Mouse (Mus musculus) embryonic facial prominence, embryonic 12.5 days (tissue): ENCODE results near the gene Scg3. TPM values are rescaled to one million over a fixed set of nuclear protein-coding genes. Genes with fewer than 3 reads are reported as not detected.
"Not testable (repeated sequence)": the region's sequence is repeated elsewhere in the genome, so short reads cannot be mapped to it uniquely, and the experiment has no call there.

Experiments used
- ATAC-seq: fragments of 200-750 bp; cut with Nextera tagmentation; 2 replicates; pipeline ENCODE4 v1.8.0; 2017; ENCODE audit not compliant: insufficient number of reproducible peaks, insufficient read depth, low FRiP score, low TSS enrichment
- H3K27ac ChIP-seq: fragments of 300-500 bp; sonication (generic); 2 replicates; pipeline ENCODE4 v1.5.1; 2016; ENCODE audit warnings: mild to moderate bottlenecking
- H3K27me3 ChIP-seq: fragments of 300-500 bp; sonication (generic); 2 replicates; pipeline ENCODE4 v1.6.1; 2016; ENCODE audit warnings: mild to moderate bottlenecking, moderate library complexity
- H3K36me3 ChIP-seq: fragments of 300-500 bp; sonication (generic); 2 replicates; pipeline ENCODE4 v1.6.1; 2016; ENCODE audit warnings: mild to moderate bottlenecking
- H3K4me1 ChIP-seq: fragments of 300-500 bp; sonication (generic); 2 replicates; pipeline ENCODE4 v1.6.1; 2016
- H3K4me2 ChIP-seq: fragments of 300-500 bp; sonication (generic); replicated peaks from 2 replicates; pipeline ENCODE4 v1.6.1; 2016; ENCODE audit warnings: mild to moderate bottlenecking, moderate library complexity
- H3K4me3 ChIP-seq: fragments of 300-500 bp; sonication (generic); 2 replicates; pipeline ENCODE4 v1.5.1; 2016; ENCODE audit warnings: mild to moderate bottlenecking
- H3K9ac ChIP-seq: fragments of 300-500 bp; sonication (generic); 2 replicates; pipeline ENCODE4 v1.6.1; 2016; ENCODE audit warnings: mild to moderate bottlenecking, moderate library complexity
- H3K9me3 ChIP-seq: fragments of 300-500 bp; sonication (generic); 2 replicates; pipeline ENCODE4 v1.6.1; 2016; ENCODE audit warnings: mild to moderate bottlenecking, moderate library complexity
- WGBS: fragments of 180-500 bp; shearing (Covaris S2); methylation state at CpG from one replicate; pipeline ENCODE4 v1.1.7; 2016; 5-methylcytosine and 5-hydroxymethylcytosine counted together
- polyA plus RNA-seq: library from polyadenylated mRNA; unstranded; fragments of >200 nt; fragmentation: Nextera tagmentation; extraction: Ambion mirVana; gene quantifications from 2 replicates; pipeline ENCODE4 v1.2.1, GENCODE M21; 2016

The Scg3 gene
- polyA plus RNA-seq, 1 experiment from 2014 or later = 8.5 TPM

DNA sequence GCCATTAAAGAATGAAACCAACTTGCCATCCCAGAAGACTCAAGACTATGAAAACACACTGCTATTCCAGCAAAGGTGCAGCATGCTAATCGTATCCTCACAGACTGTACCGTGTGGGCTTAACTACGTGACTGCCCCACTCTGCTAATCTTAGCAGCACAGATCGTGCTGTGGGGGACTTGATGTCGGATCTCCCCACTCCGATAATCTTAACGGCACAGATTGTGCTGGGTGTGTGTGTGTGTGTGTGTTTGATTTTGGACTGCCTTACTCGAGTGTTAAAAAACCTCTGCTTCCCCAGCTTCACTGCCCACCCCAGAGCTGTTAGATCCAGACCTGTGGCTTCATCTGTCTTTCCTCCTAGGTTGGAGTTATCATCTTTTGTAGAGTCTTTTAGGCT lies 22.9 kb downstream of the Scg3 start:
- H3K4me3 ChIP-seq = no peak overlapping the region
- H3K36me3 ChIP-seq = no peaks in the 10 kb centered on the region
- H3K27ac ChIP-seq = no peak overlapping the region
- WGBS = 85% methylated on average over 8 of the region's 8 CpGs
- H3K27me3 ChIP-seq = no peaks in the 10 kb centered on the region
- H3K4me2 ChIP-seq = no peak overlapping the region
- H3K4me1 ChIP-seq = no peaks in the 10 kb centered on the region
- H3K9me3 ChIP-seq = no peaks in the 10 kb centered on the region
- H3K9ac ChIP-seq = no peak overlapping the region
- ATAC-seq = no peak

DNA sequence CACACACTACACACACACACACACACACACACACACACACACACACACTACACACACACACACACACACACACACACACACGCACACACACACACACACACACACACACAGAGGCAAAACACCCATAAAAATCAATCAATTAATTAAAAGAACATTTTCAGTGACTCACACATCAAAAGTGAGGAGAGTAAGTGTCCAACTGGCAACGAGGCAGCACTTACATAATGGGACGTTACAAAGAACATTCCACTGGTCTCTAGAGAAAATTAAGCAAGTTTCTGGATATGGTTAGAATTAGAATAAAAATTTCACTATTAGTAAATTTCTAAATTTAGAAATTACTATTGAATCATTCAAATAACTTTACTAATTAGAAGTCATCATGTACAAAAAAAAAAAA lies 27.4 kb downstream of the Scg3 start:
- H3K27ac ChIP-seq, H3K4me3 ChIP-seq, H3K27me3 ChIP-seq, H3K36me3 ChIP-seq, H3K9ac ChIP-seq, H3K9me3 ChIP-seq, H3K4me1 ChIP-seq, H3K4me2 ChIP-seq, ATAC-seq: not testable (repeated sequence)
- 62% methylated on average over 3 of the region's 3 CpGs for WGBS

DNA sequence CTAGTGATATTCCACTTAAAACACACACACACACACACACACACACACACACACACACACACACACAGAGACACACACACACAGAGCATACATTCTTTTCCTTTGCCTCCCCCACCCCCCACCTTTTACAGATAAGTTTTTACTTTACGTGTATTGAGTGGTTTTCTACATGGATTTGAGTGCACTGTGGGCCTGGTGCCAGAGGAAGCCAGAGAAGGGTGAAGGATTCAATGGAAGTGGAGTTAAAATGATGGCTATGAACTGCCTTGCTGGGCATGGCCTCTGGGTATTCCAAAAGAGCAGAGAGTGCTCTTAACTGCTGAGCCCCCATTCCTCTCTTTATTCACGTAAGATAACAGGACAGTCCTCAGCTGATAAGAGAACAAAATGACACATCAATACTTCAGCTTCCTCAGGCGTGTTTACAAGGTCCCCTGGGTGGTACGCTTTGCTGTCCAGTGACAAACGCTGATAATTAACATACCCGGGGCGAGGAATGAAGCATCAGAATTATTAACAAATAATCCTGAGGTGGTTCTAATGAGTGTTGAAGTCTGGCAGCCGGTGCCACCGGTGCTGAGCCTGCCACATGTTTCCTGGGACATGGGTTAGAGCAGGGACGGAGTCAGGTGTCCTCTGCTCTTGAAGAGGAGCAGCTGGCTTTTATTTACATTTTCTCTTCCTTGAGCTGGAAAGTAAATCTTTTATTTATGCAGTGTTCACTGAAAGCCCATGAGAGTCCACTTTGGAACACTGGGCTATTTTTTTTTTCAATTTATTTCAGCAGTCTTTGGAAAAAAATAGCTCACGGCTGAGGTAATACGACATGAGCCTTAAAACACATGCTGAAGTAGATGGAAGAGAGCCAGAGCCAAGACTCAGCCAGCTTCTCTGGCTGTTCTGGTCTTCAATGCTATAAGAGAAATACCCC lies 29.6 kb downstream of the Scg3 start:
- H3K27ac ChIP-seq = peak overlapping the region; percentile 46; the same call in 1 of the 2 replicates
- no peak overlapping the region for H3K4me2 ChIP-seq
- H3K9ac ChIP-seq = no peak overlapping the region
- peaks cover 7% of the 10 kb centered on the region; the same call in 1 of the 2 replicates for H3K4me1 ChIP-seq
- H3K36me3 ChIP-seq = no peaks in the 10 kb centered on the region
- no peak overlapping the region for H3K4me3 ChIP-seq
- peak; percentile 35; the same call in 1 of the 2 replicates for ATAC-seq
- WGBS = 45% methylated on average over 12 of the region's 12 CpGs
- no peaks in the 10 kb centered on the region for H3K27me3 ChIP-seq
- no peaks in the 10 kb centered on the region for H3K9me3 ChIP-seq

DNA sequence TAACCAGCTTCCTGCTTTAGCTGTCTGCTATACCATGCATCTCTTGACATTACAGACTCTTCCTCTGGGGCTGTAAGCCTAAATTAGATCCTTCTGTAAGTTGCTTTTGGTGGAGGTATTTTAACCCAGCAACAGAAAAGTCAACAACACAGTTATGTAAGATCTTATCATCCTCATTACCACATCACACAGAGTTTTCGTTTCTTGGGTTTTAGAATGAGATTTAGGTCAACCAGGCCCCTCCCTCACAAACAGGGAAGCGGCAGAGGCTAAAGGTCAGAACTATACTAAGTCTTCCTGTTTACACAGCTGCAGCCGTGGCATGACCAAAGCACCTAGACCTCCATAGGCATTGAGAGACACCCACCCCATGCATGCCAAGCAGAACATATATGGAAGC lies 38.5 kb downstream of the Scg3 start:
- H3K36me3 ChIP-seq = 0 out of 2 replicates have a peak, but pooled peaks cover 4% of the 10 kb centered on the region
- H3K4me1 ChIP-seq = peaks cover 4% of the 10 kb centered on the region; the same call in 1 of the 2 replicates
- H3K4me2 ChIP-seq = no peak overlapping the region
- WGBS = 16% methylated on average over 3 of the region's 3 CpGs
- H3K4me3 ChIP-seq = no peak overlapping the region
- H3K27ac ChIP-seq = no peak overlapping the region
- ATAC-seq = no peak
- H3K9ac ChIP-seq = no peak overlapping the region
- H3K27me3 ChIP-seq = no peaks in the 10 kb centered on the region
- H3K9me3 ChIP-seq = no peaks in the 10 kb centered on the region

DNA sequence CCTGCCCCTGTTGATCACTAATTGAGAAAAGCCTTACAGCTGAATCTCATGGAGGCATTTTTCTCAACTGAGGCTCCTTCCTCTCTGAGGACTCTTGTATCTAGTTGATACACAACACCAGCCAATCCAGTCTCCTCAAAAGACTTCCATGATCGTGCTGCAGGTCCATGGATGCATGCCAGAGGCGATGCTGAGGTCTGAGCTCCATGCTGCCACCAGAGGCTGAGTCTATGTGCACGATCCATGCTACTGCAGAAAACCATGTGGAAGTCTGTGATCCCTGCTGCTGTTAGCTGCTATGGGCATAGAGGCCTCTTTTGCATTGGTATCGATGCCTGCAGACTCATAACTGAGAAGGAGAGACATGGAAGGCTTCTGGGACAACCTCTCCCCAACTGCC lies 49.6 kb downstream of the Scg3 start:
- H3K4me1 ChIP-seq = peaks cover 6% of the 10 kb centered on the region; the same call in 1 of the 2 replicates
- H3K9me3 ChIP-seq = no peaks in the 10 kb centered on the region

DNA sequence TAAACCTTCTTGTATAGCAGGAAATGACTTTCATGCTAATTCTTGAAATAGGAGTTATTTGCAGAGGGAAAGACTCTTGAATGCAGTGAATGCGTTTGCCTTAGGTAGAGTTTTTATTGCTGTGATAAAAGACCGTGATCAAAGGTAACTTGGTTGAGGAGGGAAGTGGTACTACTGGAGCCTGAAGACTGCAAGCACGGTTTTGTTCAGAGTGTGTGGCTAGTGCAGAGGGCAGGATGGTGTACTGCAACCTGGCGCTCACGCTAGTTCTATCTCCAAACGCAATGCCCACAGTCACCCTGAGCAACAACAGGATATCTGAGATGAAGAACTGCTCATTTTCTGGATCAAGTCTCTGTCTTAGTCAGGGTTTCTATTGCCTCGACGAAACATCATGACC lies 50.3 kb downstream of the Scg3 start:
- no peak overlapping the region for H3K4me3 ChIP-seq
- H3K27ac ChIP-seq = no peak overlapping the region
- no peaks in the 10 kb centered on the region for H3K27me3 ChIP-seq
- no peaks in the 10 kb centered on the region for H3K9me3 ChIP-seq
- H3K9ac ChIP-seq = no peak overlapping the region
- H3K36me3 ChIP-seq = no peaks in the 10 kb centered on the region
- peaks cover 6% of the 10 kb centered on the region; the same call in 1 of the 2 replicates for H3K4me1 ChIP-seq
- no peak overlapping the region for H3K4me2 ChIP-seq
- no peak for ATAC-seq
- 93% methylated on average over 8 of the region's 8 CpGs for WGBS

More for the DNA sequence above, 49.6 kb downstream of the Scg3 start:
- H3K27me3 ChIP-seq = no peaks in the 10 kb centered on the region
- ATAC-seq = no peak
- WGBS = 85% methylated on average over 4 of the region's 4 CpGs
- no peaks in the 10 kb centered on the region for H3K36me3 ChIP-seq
- no peak overlapping the region for H3K4me3 ChIP-seq
- no peak overlapping the region for H3K27ac ChIP-seq
- no peak overlapping the region for H3K4me2 ChIP-seq
- no peak overlapping the region for H3K9ac ChIP-seq

DNA sequence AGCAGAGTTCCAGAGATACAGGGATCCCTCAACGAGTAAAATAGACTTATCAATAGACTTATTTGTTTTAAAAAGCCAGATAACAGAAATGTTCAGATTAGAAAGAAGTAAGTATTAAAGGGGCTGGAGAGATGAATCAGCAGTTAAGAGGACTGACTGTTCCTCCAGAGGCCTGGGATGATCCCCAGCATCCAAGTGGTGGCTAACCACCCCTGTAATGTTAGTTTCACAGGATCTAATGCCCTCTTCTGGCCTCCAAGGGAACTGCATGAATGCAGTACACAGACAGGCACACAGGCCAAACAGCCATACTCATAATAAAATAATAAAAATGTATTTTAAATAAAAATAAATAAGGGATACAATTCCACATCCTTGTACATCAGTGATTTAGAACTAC lies 51.0 kb downstream of the Scg3 start:
- no peak overlapping the region for H3K4me3 ChIP-seq
- no peak overlapping the region for H3K4me2 ChIP-seq
- H3K36me3 ChIP-seq = no peaks in the 10 kb centered on the region
- 40% methylated on average over 1 of the region's 1 CpGs for WGBS
- H3K4me1 ChIP-seq = peaks cover 6% of the 10 kb centered on the region; the same call in 1 of the 2 replicates
- 0 out of 2 replicates have a peak overlapping the region, but pooled peaks have one; percentile 41 for H3K27ac ChIP-seq
- H3K9me3 ChIP-seq = no peaks in the 10 kb centered on the region
- H3K9ac ChIP-seq = no peak overlapping the region
- no peak for ATAC-seq
- no peaks in the 10 kb centered on the region for H3K27me3 ChIP-seq

DNA sequence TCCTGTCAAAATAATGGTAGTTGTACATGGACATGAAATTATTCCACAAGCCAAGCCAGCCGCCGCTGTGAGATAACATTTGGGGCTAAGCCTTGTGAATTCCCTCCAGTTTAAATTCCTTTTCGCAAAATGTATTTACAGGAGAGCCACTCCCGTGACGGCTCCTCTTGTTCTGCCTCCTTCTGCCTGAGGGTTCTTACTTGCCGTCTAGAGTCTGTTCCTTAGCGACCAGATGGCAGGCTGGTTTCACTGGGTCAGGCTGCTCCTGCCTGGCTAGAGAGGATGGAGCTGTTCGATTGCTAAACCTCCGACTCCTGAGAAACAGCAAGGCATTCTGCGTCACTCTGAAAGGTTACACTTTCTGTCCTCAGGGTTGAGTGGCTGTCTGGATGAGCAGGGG lies 51.7 kb downstream of the Scg3 start:
- peaks cover 6% of the 10 kb centered on the region; the same call in 1 of the 2 replicates for H3K4me1 ChIP-seq
- peak overlapping the region; percentile 41; the same call in 1 of the 2 replicates for H3K27ac ChIP-seq
- no peaks in the 10 kb centered on the region for H3K9me3 ChIP-seq
- ATAC-seq = peak; percentile 57; the same call in 1 of the 2 replicates
- 25% methylated on average over 10 of the region's 10 CpGs for WGBS
- no peak overlapping the region for H3K4me2 ChIP-seq
- H3K27me3 ChIP-seq = no peaks in the 10 kb centered on the region
- H3K4me3 ChIP-seq = no peak overlapping the region
- H3K9ac ChIP-seq = no peak overlapping the region
- no peaks in the 10 kb centered on the region for H3K36me3 ChIP-seq

DNA sequence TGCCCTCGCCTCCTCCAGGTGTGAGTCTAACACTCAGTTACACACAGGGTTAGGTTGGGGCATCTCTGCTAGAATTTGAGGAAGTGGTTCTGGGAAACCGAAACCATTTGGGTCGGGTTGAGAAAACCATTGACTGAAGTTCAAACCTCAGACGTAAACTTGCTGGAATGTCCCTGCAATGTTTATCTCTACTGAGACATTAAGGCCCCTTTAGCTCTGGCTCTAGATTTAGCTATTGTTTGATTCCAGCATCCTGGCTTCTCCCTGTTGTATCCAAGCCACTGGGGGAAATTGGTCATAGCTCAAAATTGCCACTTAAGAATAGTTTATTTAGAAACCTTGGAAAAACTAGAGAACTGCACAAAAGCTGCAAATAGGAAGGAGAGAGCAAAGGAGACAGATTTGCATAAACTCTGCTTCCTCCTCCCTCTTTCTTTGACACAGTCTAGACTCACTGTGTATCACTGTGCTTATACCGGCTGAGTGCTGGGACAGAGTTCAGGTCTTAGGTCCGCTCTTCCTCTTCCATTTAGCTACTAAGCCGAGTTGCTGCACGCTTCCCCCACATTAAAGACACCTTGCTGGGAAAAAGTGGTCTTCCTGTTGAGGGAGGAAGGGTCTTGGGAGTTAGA lies 52.9 kb downstream of the Scg3 start:
- 81% methylated on average over 8 of the region's 8 CpGs for WGBS
- Histone ChIP-seq H3K27ac (no peak overlapping the region), H3K9ac (no peak overlapping the region), H3K4me3 (no peak overlapping the region), H3K27me3 (no peaks in the 10 kb centered on the region), H3K4me1 (peaks cover 6% of the 10 kb centered on the region; the same call in 1 of the 2 replicates), H3K4me2 (no peak overlapping the region), H3K36me3 (no peaks in the 10 kb centered on the region), H3K9me3 (no peaks in the 10 kb centered on the region)
- ATAC-seq = no peak

DNA sequence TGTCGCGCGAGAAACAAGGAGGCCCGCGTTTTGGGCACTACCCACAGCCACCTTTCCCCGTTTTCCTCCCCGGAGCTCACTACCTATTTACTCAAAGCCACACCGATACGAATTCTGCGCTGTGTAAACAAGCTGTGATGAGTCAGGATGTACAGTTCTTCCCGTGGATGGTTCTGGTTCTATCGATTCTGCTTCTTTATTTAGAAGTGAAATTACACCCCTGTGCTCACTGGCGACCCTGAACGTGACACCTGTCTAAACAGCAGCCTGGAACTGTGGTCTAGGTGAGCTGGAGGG lies 57.6 kb downstream of the Scg3 start:
- under 1% methylated on average over 14 of the region's 14 CpGs for WGBS
- Histone ChIP-seq H3K36me3 (no peaks in the 10 kb centered on the region), H3K9ac (peak overlapping the region; percentile 92), H3K4me3 (peak overlapping the region; percentile 80), H3K9me3 (no peaks in the 10 kb centered on the region), H3K27me3 (no peaks in the 10 kb centered on the region), H3K4me2 (peak overlapping the region; percentile 83), H3K27ac (peak overlapping the region; percentile 87), H3K4me1 (peaks cover 4% of the 10 kb centered on the region; the same call in 1 of the 2 replicates)
- ATAC-seq = 0 out of 2 replicates have a peak, but pooled peaks have one; percentile 1

DNA sequence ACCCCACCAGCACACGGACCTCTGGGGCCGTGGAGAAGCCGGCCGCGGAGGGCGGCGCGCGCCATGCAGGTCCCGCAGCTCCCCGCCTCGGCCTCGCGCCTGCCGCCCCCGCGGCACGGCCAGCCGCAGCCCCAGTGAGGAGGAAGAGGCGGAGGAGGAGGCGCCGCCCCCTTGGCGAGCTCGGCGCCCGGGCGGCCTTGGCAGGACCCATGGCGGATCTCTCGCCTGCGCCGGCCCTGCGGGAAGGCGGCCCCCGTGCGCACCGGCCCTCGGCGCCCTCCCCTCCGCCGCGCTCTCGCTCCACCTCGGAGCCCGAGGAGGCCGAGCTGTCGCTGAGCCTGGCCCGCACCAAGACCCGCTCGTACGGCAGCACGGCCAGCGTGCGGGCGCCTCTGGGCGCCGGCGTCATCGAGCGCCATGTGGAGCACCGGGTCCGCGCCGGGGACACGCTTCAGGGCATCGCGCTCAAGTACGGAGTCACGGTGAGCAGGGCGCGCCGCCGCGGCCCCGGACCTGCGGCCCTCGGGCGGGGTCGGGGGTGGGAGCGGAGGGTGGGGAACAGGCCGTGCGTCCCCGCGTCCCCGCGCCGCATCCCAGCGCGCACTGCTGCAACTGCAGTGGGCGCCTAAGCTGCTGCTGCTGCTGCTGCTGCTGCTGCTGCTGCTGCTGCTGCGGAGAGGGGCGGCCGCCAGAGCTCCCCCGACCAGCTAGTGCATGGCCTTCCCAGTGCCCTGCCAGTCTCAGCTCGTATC lies 58.1 kb downstream of the Scg3 start, which contains the start of gene Lysmd2:
Gene Lysmd2 (plus strand): TSS at position 186 of the 752 bp plus-strand sequence.
- Histone ChIP-seq H3K4me1 (peaks cover 4% of the 10 kb centered on the region; the same call in 1 of the 2 replicates), H3K36me3 (no peaks in the 10 kb centered on the region), H3K9me3 (no peaks in the 10 kb centered on the region), H3K27ac (peak within 1 kb of the TSS; percentile 87), H3K4me2 (peak within 1 kb of the TSS; percentile 83), H3K9ac (peak within 1 kb of the TSS; percentile 92), H3K4me3 (peak within 1 kb of the TSS; percentile 80), H3K27me3 (no peaks in the 10 kb centered on the region)
- WGBS = under 1% methylated on average over 84 of the region's 94 CpGs
- peak; percentile 89 for ATAC-seq
